Mouse (Mus musculus) C2C12 (cell line): Measurements from ENCODE around the gene Palm.

ENCODE experiments used
- CTCF ChIP-seq: IDR thresholded peaks from one replicate; pipeline ENCODE4 v1.5.1; 2011; ENCODE audit not compliant: control insufficient read depth, insufficient read depth, insufficient read length
- FOSL1 ChIP-seq: IDR thresholded peaks from one replicate; pipeline ENCODE4 v1.8.0; 2011; ENCODE audit warnings: mild to moderate bottlenecking, low read length; ENCODE audit not compliant: poor library complexity, insufficient read depth, severe bottlenecking

DNA sequence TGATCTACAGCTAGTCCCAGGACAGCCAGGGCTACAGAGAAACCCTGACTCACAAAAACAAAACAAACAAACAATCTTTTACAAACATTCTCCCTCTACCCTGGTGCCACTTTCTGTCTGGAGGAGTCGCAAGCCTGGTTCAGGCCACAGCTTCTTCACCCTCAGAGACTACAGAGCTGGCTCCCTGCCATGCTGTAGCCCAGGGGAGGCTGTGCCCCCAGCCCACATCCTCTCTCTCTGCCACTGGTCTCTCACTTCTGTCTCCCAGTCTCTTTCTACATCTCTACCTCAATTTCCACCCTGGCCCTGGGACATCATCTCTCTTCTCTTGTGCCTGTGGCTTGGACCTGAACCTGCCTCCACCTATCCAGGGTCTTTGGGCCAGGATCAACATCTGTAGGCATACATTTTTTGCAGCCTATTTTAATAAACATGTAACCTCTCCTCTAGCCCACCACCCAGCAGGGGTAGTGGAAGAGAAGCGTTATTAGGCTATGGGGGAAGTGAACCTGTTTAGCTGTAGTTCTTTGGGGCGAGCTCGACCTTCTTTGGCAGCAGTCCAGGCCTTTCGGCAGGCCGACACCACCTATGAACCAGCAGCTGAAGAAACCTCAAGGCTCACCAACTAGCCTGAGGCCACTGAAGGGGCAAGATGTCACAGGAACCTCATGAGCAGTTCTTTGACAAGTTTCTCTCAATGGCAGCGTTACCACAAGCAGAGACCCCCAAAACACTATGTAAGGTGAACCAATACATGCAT, 38.8 kb downstream of the Palm start:
- TF ChIP-seq CTCF: no peak
- TF ChIP-seq FOSL1: no peak
